Mouse (Mus musculus): ENCODE measurements around the gene Patj. TPM values are rescaled to one million over a fixed set of nuclear protein-coding genes. Genes with fewer than 3 reads are reported as not detected.

Gene Patj
- polyA plus RNA-seq, 1 experiment from 2014 or later: 24.9 TPM

Small RNAs within 50 kb of the gene (microRNA-seq; reads per million reads assigned to microRNA genes)
- not detected for gene Gm22625
- not detected for gene Gm26154

Other genes with a start within 250 kb of the Patj start
- 87.0 and 94.6 TPM in 2 replicates for gene Tm2d1, start 12.5 kb upstream of the Patj start, polyA plus RNA-seq (2016; fragmentation: Nextera tagmentation; extraction: Ambion mirVana)